ENCODE assay signal across 18 mouse cellular contexts in the genomic region with DNA sequence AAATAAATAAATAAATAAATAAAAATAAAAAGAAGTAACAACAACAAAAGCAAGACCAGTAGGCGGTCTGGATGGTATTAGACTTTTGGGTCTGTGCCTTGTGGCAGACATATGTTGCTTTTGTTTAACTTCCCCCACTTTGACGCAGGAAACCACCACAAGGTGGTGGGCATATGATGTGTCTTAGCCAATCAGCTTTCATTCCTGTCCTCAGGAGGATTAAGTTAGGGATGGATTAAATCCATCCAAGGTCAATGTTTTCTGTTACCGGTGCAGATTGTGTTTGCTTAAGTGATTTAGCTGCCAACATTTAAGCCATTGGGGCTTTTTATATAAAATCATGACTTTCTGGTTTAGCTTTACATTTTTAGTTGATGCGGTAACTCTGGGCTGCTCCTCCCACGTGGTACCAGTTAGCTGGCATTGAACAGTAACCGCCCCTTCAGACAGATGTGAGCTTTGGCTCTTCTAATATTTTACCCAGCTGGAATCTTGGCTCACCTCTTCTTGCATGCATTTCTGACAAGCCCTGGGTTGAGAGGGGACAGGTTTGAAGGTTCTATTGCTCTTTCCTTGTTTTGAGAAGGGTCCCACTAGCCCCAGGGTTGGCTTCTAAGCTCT.
DNase-seq lines count a peak whose midpoint lies in the region; ATAC-seq and TF ChIP-seq lines count a peak whose summit lies in the region.
"Had no signal": no experiment of that assay in that cellular context is flagged by ENCODE, and none has a peak within 500 bp of the region (broad histone marks: within the 10 kb centered on the region; RNA-seq: fewer than 3 reads in every experiment).

No protein-coding gene starts in this region.

- no peak overlapping the region for H3K4me3 ChIP-seq in heart, adult 2 months
- H3K4me3 ChIP-seq in embryonic facial prominence, embryonic 14.5 days (ENCODE audit: low read depth, low read length): no peak overlapping the region
- H3K4me3 ChIP-seq in limb, embryonic 15.5 days: no peak overlapping the region
- H3K4me3 ChIP-seq: forebrain, embryonic 10.5 days; neural tube, embryonic 13.5 days had no signal

- no peak overlapping the region; the same call in none of the 2 replicates for H3K4me2 ChIP-seq in embryonic facial prominence, embryonic 14.5 days (ENCODE audit: low read depth, low read length)
- peak overlapping the region; percentile 20; the same call in 1 of the 2 replicates for H3K4me2 ChIP-seq in limb, embryonic 15.5 days
- H3K4me2 ChIP-seq: neural tube, embryonic 13.5 days had no signal

- ATAC-seq in embryonic facial prominence, embryonic 14.5 days (ENCODE audit: low read depth): peak; percentile 81
- ATAC-seq in limb, embryonic 15.5 days (ENCODE audit: insufficient number of reproducible peaks, low FRiP score, low TSS enrichment, low read depth): peak; percentile 80
- no peak for ATAC-seq in erythroblast, adult 5-6 weeks (replicated peaks; ENCODE audit: low FRiP score, poor library complexity, severe bottlenecking)
- no peak for ATAC-seq in megakaryocyte-erythroid progenitor cell, adult 5-6 weeks (replicated peaks; ENCODE audit: low FRiP score, low TSS enrichment, poor library complexity, severe bottlenecking)
- ATAC-seq: intestine, postnatal 0 days; Patski had no signal

- WGBS in heart, adult 2 months: 79% methylated on average over 6 of the region's 6 CpGs
- WGBS in embryonic facial prominence, embryonic 14.5 days: 17% methylated on average over 6 of the region's 6 CpGs
- 24% methylated on average over 6 of the region's 6 CpGs for WGBS in limb, embryonic 15.5 days

- no peaks in the 10 kb centered on the region for H3K4me1 ChIP-seq in heart, adult 2 months (ENCODE audit: control insufficient read depth, insufficient read depth, low read length)
- H3K4me1 ChIP-seq in embryonic facial prominence, embryonic 14.5 days (ENCODE audit: control insufficient read depth, insufficient read depth, low read length): peaks cover 24% of the 10 kb centered on the region
- H3K4me1 ChIP-seq in limb, embryonic 15.5 days: peaks cover 33% of the 10 kb centered on the region

- intact Hi-C loops in heart, adult 2 months (cut with DNase I): no loop called here

- no peaks in the 10 kb centered on the region for H3K27me3 ChIP-seq in heart, adult 2 months (ENCODE audit: control insufficient read depth, insufficient read depth, low read length)
- no peaks in the 10 kb centered on the region for H3K27me3 ChIP-seq in embryonic facial prominence, embryonic 14.5 days (replicated peaks; ENCODE audit: control insufficient read depth, insufficient read depth, low read length)
- H3K27me3 ChIP-seq in limb, embryonic 15.5 days: no peaks in the 10 kb centered on the region
- H3K27me3 ChIP-seq: neural tube, embryonic 13.5 days; Patski had no signal

- no peak for TF ChIP-seq POLR2A in heart, adult 2 months (IDR thresholded peaks at IDR 0.05; ENCODE audit: insufficient read depth, low read depth, low read length)

- TF ChIP-seq CTCF in heart, adult 2 months (IDR thresholded peaks at IDR 0.05): no peak

- H3K9ac ChIP-seq in heart, adult 2 months (ENCODE audit: low read depth, low read length): no peak overlapping the region
- no peak overlapping the region for H3K9ac ChIP-seq in embryonic facial prominence, embryonic 14.5 days (ENCODE audit: low read depth, low read length)
- no peak overlapping the region for H3K9ac ChIP-seq in limb, embryonic 15.5 days
- H3K9ac ChIP-seq: neural tube, embryonic 13.5 days had no signal

- H3K36me3 ChIP-seq in heart, adult 2 months (ENCODE audit: control insufficient read depth, insufficient read depth, low read length): no peaks in the 10 kb centered on the region
- H3K36me3 ChIP-seq in embryonic facial prominence, embryonic 14.5 days (ENCODE audit: control insufficient read depth, insufficient read depth, low read length): no peaks in the 10 kb centered on the region
- no peaks in the 10 kb centered on the region for H3K36me3 ChIP-seq in limb, embryonic 15.5 days
- H3K36me3 ChIP-seq: forebrain, embryonic 10.5 days; neural tube, embryonic 13.5 days had no signal

- DNase-seq in heart, adult 11 months: peak; percentile 46
- DNase-seq in heart, adult 2 months: no peak
- peak; percentile 21 for DNase-seq in retina, postnatal 1 day
- no peak for DNase-seq in retina, embryonic 14.5 days (ENCODE audit: low spot score)
- DNase-seq in embryonic facial prominence, embryonic 14.5 days (ENCODE audit: low spot score): peak; percentile 93
- DNase-seq: cerebellum, adult 11 months; cerebellum, postnatal 25 days; gastrocnemius, postnatal 36 days; lung, adult 2 months; thymus, postnatal 4 days had no signal

- H3K27ac ChIP-seq in heart, adult 2 months: no peak overlapping the region
- peak overlapping the region; percentile 19 for H3K27ac ChIP-seq in embryonic facial prominence, embryonic 14.5 days (replicated peaks; ENCODE audit: low read depth, low read length)
- peak overlapping the region; percentile 73 for H3K27ac ChIP-seq in limb, embryonic 15.5 days
- H3K27ac ChIP-seq: forebrain, embryonic 10.5 days; macrophage; neural tube, embryonic 13.5 days had no signal

- no peaks in the 10 kb centered on the region for H3K79me2 ChIP-seq in heart, adult 2 months (replicated peaks; ENCODE audit: control insufficient read depth, insufficient read depth, low read length)

- no peaks in the 10 kb centered on the region for H3K9me3 ChIP-seq in embryonic facial prominence, embryonic 14.5 days (ENCODE audit: control insufficient read depth, low read length)
- H3K9me3 ChIP-seq in limb, embryonic 15.5 days: no peaks in the 10 kb centered on the region
- H3K9me3 ChIP-seq: forebrain, embryonic 10.5 days; neural tube, embryonic 13.5 days had no signal

- no peak for TF ChIP-seq EP300 in heart, adult 2 months (IDR thresholded peaks at IDR 0.05; ENCODE audit: insufficient read depth, low read depth, low read length)

Comparison
In these comparisons a context has a peak if more than half of its experiments do, and no peak if none do; other contexts are left out.
1. DNase-seq: peak in heart, adult 11 months (single experiment), retina, postnatal 1 day (single experiment) and embryonic facial prominence, embryonic 14.5 days (single experiment); none in heart, adult 2 months (0 of 2) and retina, embryonic 14.5 days (single experiment).
2. ATAC-seq: peak in embryonic facial prominence, embryonic 14.5 days (single experiment) and limb, embryonic 15.5 days (single experiment); none in erythroblast, adult 5-6 weeks (single experiment) and megakaryocyte-erythroid progenitor cell, adult 5-6 weeks (single experiment).